Mouse (Mus musculus) liver, embryonic 15.5 days (tissue): ENCODE results near the gene Tmem102. TPM values are rescaled to one million over a fixed set of nuclear protein-coding genes. Genes with fewer than 3 reads are reported as not detected.

Experiments
- ATAC-seq: fragments of 200-750 bp; cut with Nextera tagmentation; 2 replicates; pipeline ENCODE4 v1.8.0; 2017; ENCODE audit warnings: moderate number of reproducible peaks, mild to moderate bottlenecking, moderate library complexity; ENCODE audit not compliant: insufficient read depth
- H3K27ac ChIP-seq: fragments of 300-500 bp; sonication (generic); replicated peaks from 2 replicates; pipeline ENCODE4 v1.5.1; 2015; ENCODE audit warnings: mild to moderate bottlenecking, inconsistent platforms
- H3K27me3 ChIP-seq: fragments of 300-500 bp; sonication (generic); 2 replicates; pipeline ENCODE4 v1.6.1; 2015; ENCODE audit warnings: mild to moderate bottlenecking, inconsistent platforms
- H3K36me3 ChIP-seq: fragments of 300-500 bp; sonication (generic); replicated peaks from 2 replicates; pipeline ENCODE4 v1.6.1; 2015; ENCODE audit warnings: moderate library complexity, mild to moderate bottlenecking, inconsistent platforms
- H3K4me1 ChIP-seq: fragments of 300-500 bp; sonication (generic); replicated peaks from 2 replicates; pipeline ENCODE4 v1.6.1; 2015; ENCODE audit warnings: inconsistent platforms
- H3K4me2 ChIP-seq: fragments of 300-500 bp; sonication (generic); 2 replicates; pipeline ENCODE4 v1.6.1; 2015; ENCODE audit warnings: moderate library complexity, mild to moderate bottlenecking, inconsistent platforms
- H3K4me3 ChIP-seq: fragments of 300-500 bp; sonication (generic); replicated peaks from 2 replicates; pipeline ENCODE4 v1.5.1; 2015; ENCODE audit warnings: mild to moderate bottlenecking, inconsistent platforms
- H3K9ac ChIP-seq: fragments of 300-500 bp; sonication (generic); 2 replicates; pipeline ENCODE4 v1.6.1; 2015; ENCODE audit warnings: moderate library complexity, mild to moderate bottlenecking, inconsistent platforms
- H3K9me3 ChIP-seq: fragments of 300-500 bp; sonication (generic); replicated peaks from 2 replicates; pipeline ENCODE4 v1.6.1; 2016; ENCODE audit warnings: inconsistent platforms
- WGBS: fragments of 180-500 bp; shearing (Covaris S2); methylation state at CpG from one replicate; pipeline ENCODE4 v1.1.7; 2015; ENCODE audit warnings: mixed read lengths; ENCODE audit not compliant: insufficient replicate concordance; 5-methylcytosine and 5-hydroxymethylcytosine counted together
- polyA plus RNA-seq: library from polyadenylated mRNA; unstranded; fragments of >200 nt; fragmentation: Nextera tagmentation; extraction: Ambion mirVana; gene quantifications from 2 replicates; pipeline ENCODE4 v1.2.1, GENCODE M21; 2015

The Tmem102 gene
- polyA plus RNA-seq, 1 experiment from 2014 or later, result 0.69 TPM

DNA sequence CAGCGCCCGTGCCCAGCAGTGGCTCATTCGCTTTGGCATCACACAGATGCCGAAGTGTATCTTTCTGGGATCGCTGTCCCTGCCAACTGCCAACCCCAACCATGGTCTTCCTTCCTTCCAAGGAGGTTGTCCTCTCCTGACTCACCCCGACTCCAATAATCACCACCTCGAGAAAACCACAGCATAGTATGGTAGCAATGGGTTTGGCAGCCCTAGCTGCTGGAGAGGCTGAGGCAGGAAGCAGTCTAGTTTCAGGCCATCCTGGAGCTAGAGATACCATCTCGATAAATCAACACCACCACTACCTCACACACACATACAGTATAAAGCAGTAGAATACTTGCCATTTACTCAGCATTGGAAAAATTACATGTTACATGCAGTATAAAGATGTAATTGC lies 13.4 kb upstream of the Tmem102 start:
- H3K27me3 ChIP-seq, result peaks cover 21% of the 10 kb centered on the region
- 65% methylated on average over 8 of the region's 8 CpGs for WGBS
- H3K36me3 ChIP-seq, result no peaks in the 10 kb centered on the region
- no peak for ATAC-seq
- no peak overlapping the region for H3K27ac ChIP-seq
- no peaks in the 10 kb centered on the region for H3K9me3 ChIP-seq
- no peak overlapping the region for H3K4me3 ChIP-seq
- H3K4me2 ChIP-seq, result no peak overlapping the region
- no peak overlapping the region for H3K9ac ChIP-seq
- no peaks in the 10 kb centered on the region for H3K4me1 ChIP-seq

DNA sequence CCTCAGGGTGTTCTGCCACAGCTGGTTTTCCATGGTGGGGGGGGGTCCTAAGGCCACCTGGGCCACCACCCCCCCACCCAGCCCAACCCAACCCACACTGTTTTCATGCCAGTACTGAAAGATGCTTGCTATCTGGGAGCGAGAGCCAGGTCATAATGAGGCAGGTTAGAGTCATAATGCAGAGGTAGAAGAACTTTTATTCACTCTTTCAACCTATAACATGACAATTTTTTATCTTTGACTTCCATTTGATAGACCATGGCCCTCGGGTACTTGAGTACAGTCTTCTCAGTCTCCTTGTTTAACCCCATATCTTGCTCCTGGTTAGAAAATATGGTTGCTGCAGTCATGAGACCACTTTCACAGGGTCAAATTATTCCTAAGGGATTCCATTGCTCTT lies 12.9 kb upstream of the Tmem102 start, which contains the start of gene Spem2:
Spem2 (minus strand) TSS at position 101 of the 400 bp plus-strand sequence.
- no peaks in the 10 kb centered on the region for H3K4me1 ChIP-seq

DNA sequence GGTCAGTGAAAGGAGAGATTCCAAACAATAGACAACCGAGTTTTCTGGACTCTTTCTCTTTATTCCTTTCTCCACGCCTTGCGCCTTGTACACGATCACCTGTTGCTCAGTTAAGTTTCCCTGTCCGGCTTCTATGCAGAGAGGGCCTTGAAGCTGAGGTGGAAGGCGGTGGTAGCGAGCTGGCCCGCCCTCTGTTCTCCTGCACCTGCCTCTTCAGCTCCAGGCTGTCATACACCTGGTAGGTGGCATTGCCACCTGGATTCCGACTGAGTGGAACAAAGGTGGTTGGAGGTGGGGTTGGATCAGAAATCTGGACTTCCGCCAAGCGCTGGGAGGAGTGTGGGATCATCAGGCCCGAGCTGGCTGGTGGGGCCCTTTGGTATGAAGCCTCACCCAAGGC lies 11.1 kb upstream of the Tmem102 start:
- H3K4me2 ChIP-seq, result no peak overlapping the region
- no peaks in the 10 kb centered on the region for H3K4me1 ChIP-seq
- WGBS, result 81% methylated on average over 12 of the region's 12 CpGs
- H3K9ac ChIP-seq, result no peak overlapping the region
- H3K27ac ChIP-seq, result no peak overlapping the region
- no peaks in the 10 kb centered on the region for H3K9me3 ChIP-seq
- no peak overlapping the region for H3K4me3 ChIP-seq
- H3K36me3 ChIP-seq, result no peaks in the 10 kb centered on the region
- peaks cover 41% of the 10 kb centered on the region for H3K27me3 ChIP-seq
- ATAC-seq, result no peak

More for the DNA sequence above, 12.9 kb upstream of the Tmem102 start, which contains the start of gene Spem2:
- no peak within 1 kb of the TSS for H3K27ac ChIP-seq
- H3K4me3 ChIP-seq, result no peak within 1 kb of the TSS
- H3K4me2 ChIP-seq, result no peak within 1 kb of the TSS
- no peaks in the 10 kb centered on the region for H3K36me3 ChIP-seq
- H3K9ac ChIP-seq, result no peak within 1 kb of the TSS
- no peak for ATAC-seq
- no peaks in the 10 kb centered on the region for H3K9me3 ChIP-seq
- 54% methylated on average over 2 of the region's 2 CpGs for WGBS
- H3K27me3 ChIP-seq, result peaks cover 26% of the 10 kb centered on the region

DNA sequence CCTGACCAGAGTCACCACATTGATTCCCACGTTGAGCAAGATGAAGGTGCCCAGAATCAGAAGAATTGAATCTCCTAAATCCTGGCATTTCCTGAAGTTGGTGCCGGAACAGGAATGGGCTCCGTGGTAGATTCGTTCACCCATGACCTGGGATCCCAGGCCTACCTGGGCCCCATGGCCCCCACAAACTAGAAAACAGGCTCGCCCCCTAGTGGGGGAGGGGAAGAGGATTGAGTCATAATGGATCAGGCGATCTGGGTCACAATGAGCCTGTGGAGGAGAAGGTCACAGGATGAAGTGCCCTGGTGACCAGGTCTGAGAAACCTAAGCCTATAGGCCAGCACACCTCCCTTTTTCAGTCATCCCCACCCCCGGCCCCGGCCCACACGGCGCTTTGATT lies 9.7 kb upstream of the Tmem102 start, which contains the start of gene Gm39566:
Gm39566 (minus strand) TSS at position 144 of the 400 bp plus-strand sequence.
- H3K9ac ChIP-seq, result no peak within 1 kb of the TSS
- WGBS, result 47% methylated on average over 10 of the region's 10 CpGs
- no peaks in the 10 kb centered on the region for H3K36me3 ChIP-seq
- peaks cover 51% of the 10 kb centered on the region for H3K27me3 ChIP-seq
- ATAC-seq, result no peak
- no peak within 1 kb of the TSS for H3K4me3 ChIP-seq
- H3K9me3 ChIP-seq, result no peaks in the 10 kb centered on the region
- no peaks in the 10 kb centered on the region for H3K4me1 ChIP-seq
- H3K4me2 ChIP-seq, result no peak within 1 kb of the TSS
- H3K27ac ChIP-seq, result no peak within 1 kb of the TSS

DNA sequence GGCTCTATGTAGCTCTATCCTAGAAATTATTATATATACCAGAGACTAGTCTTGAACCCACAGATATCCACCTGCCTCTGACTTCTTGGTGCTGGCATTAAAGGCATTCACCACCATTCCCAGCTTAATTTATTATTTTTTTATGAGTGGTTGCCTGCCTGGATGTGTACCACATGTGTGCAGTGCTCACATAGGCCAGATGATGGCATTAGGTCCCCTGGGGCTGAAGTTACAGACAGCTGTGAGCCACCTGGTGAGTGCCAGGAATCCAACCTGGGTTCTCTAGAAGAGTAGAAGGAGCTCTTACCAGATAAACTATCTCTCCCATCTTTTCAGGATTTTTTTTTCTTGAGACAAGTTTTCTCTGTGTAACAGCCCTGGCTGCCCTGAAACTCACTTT lies 4.9 kb upstream of the Tmem102 start:
- no peaks in the 10 kb centered on the region for H3K36me3 ChIP-seq
- H3K4me2 ChIP-seq, result no peak overlapping the region
- no peaks in the 10 kb centered on the region for H3K9me3 ChIP-seq
- H3K27me3 ChIP-seq, result peaks cover 81% of the 10 kb centered on the region
- H3K4me1 ChIP-seq, result no peaks in the 10 kb centered on the region
- no peak for ATAC-seq
- no peak overlapping the region for H3K9ac ChIP-seq
- no peak overlapping the region for H3K4me3 ChIP-seq
- H3K27ac ChIP-seq, result no peak overlapping the region

DNA sequence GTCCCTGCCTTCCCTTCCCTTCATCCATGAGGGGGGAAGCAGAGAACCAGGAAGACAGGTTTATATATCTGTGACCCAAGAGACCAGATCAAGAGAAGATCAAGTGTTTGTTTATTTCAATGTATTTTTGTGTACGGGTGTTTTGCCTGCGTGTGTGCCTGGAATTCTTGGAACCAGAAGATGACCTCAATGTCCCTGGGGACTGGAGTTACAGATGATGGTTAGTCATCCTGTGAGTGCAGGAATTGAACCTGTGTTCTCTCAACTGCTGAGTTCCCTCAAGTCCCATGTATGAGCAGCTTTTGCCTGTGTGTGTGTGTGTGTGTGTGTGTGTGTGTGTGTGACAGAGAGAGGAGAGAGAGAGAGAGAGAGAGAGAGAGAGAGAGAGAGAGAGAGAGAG lies 2.2 kb upstream of the Tmem102 start:
- H3K9ac ChIP-seq, result no peak overlapping the region
- 71% methylated on average over 2 of the region's 2 CpGs for WGBS
- no peaks in the 10 kb centered on the region for H3K36me3 ChIP-seq
- no peak for ATAC-seq
- no peaks in the 10 kb centered on the region for H3K9me3 ChIP-seq
- H3K4me2 ChIP-seq, result no peak overlapping the region
- no peak overlapping the region for H3K27ac ChIP-seq
- peaks cover 87% of the 10 kb centered on the region for H3K27me3 ChIP-seq
- H3K4me3 ChIP-seq, result no peak overlapping the region
- peaks cover 24% of the 10 kb centered on the region for H3K4me1 ChIP-seq

- Histone ChIP-seq H3K27ac (no peak overlapping the region), H3K36me3 (no peaks in the 10 kb centered on the region), H3K9ac (no peak overlapping the region), H3K4me1 (peaks cover 35% of the 10 kb centered on the region), H3K4me3 (no peak overlapping the region), H3K4me2 (no peak overlapping the region), H3K9me3 (no peaks in the 10 kb centered on the region), H3K27me3 (peaks cover 91% of the 10 kb centered on the region)
- no peak for ATAC-seq
- WGBS, result 73% methylated on average over 4 of the region's 4 CpGs
These were observed 954 bp upstream of the Tmem102 start for GRCm38 (mm10) chr11:69806378-69806777.

DNA sequence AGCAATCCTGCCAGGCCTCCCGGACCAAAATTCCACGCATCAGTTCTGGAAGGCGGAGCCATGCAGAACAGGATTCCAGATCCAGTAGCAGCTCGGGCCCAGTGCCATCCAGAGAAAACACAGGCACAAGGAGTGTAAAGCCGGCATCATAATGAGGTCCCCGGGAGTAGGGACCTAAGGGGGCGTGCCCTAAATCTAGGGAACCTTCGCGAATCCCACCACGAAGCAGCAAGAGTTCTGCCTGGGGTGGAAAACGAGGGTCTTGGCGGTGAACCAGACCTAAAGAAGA lies 828 bp downstream of the Tmem102 start:
- peak overlapping the region; percentile 11; the same call in 1 of the 2 replicates for H3K4me3 ChIP-seq
- peaks cover 49% of the 10 kb centered on the region for H3K4me1 ChIP-seq
- H3K27ac ChIP-seq, result no peak overlapping the region
- 0 out of 2 replicates have a peak overlapping the region, but pooled peaks have one; percentile 47 for H3K9ac ChIP-seq
- WGBS, result 21% methylated on average over 12 of the region's 12 CpGs
- H3K4me2 ChIP-seq, result peak overlapping the region; percentile 78; the same call in 1 of the 2 replicates
- H3K36me3 ChIP-seq, result no peaks in the 10 kb centered on the region
- peaks cover 93% of the 10 kb centered on the region for H3K27me3 ChIP-seq
- no peak for ATAC-seq
- no peaks in the 10 kb centered on the region for H3K9me3 ChIP-seq

DNA sequence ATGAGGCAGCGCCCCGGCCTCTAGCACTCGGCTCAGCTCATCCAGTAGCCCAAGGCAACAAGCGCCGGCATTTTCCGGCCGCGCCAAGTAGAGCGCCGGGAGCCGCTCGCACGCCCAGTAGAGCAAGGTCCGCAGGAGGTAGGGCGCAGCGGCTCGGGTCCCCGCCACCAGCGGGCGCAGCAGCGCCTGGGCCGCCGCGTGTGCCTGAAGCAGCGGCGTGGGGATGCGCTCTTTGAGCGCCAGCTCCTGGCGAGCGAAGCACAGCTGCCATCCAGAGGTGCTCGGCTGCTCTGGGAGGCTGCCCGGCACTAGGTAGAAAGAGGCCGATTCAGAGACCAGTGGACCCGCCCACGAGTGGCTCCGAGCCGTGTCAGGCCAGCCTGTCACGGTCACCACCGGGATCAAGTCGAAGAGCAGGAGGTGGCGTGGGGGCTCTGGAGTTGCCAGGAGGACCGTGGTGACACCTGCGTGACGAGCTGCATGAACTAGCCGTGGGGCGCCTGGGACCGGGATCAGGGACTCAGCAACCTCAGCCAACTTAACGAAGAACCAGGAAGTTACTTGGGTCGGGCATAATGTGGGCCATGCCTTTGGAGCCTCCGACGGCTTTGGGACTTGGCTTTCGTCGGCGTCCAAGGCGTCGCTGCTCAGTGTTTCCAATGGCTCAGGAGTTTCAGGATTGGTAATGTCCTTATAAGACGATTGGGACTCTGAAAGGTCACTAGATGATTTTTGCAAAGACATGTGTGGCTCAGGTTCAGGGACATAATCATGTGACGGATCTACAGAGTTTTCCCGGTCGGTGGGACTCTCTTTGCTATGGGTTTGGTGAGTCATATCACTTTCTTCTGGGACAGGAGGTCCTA lies 1.4 kb downstream of the Tmem102 start:
- ATAC-seq, result peak; percentile 64
- H3K27ac ChIP-seq, result peak overlapping the region; percentile 62; the same call in 1 of the 2 replicates
- H3K36me3 ChIP-seq, result no peaks in the 10 kb centered on the region
- peak overlapping the region; percentile 78 for H3K4me2 ChIP-seq
- peaks cover 49% of the 10 kb centered on the region for H3K4me1 ChIP-seq
- 2% methylated on average over 60 of the region's 60 CpGs for WGBS
- peaks cover 93% of the 10 kb centered on the region for H3K27me3 ChIP-seq
- peak overlapping the region; percentile 47; the same call in 1 of the 2 replicates for H3K9ac ChIP-seq
- H3K4me3 ChIP-seq, result peak overlapping the region; percentile 54
- no peaks in the 10 kb centered on the region for H3K9me3 ChIP-seq

GRCm38 (mm10) chr11:69803328-69803727 lies 2.1 kb downstream of the Tmem102 start:
- no peaks in the 10 kb centered on the region for H3K9me3 ChIP-seq
- WGBS, result 3% methylated on average over 12 of the region's 12 CpGs
- peak; percentile 42 for ATAC-seq
- peaks cover 98% of the 10 kb centered on the region for H3K27me3 ChIP-seq
- H3K4me3 ChIP-seq, result peak overlapping the region; percentile 54
- H3K27ac ChIP-seq, result peak overlapping the region; percentile 62; the same call in 1 of the 2 replicates
- peak overlapping the region; percentile 47; the same call in 1 of the 2 replicates for H3K9ac ChIP-seq
- no peaks in the 10 kb centered on the region for H3K36me3 ChIP-seq
- H3K4me2 ChIP-seq, result peak overlapping the region; percentile 78
- peaks cover 49% of the 10 kb centered on the region for H3K4me1 ChIP-seq

- peaks cover 100% of the 10 kb centered on the region for H3K27me3 ChIP-seq
- peaks cover 49% of the 10 kb centered on the region for H3K4me1 ChIP-seq
- peak overlapping the region; percentile 54 for H3K4me3 ChIP-seq
- H3K9me3 ChIP-seq, result no peaks in the 10 kb centered on the region
- H3K9ac ChIP-seq, result peak overlapping the region; percentile 49
- under 1% methylated on average over 33 of the region's 33 CpGs for WGBS
- peak overlapping the region; percentile 78 for H3K4me2 ChIP-seq
- H3K36me3 ChIP-seq, result no peaks in the 10 kb centered on the region
- no peak overlapping the region for H3K27ac ChIP-seq
- 0 out of 2 replicates have a peak, but pooled peaks have one; percentile 11 for ATAC-seq
These were observed 2.7 kb downstream of the Tmem102 start for GRCm38 (mm10) chr11:69802648-69803105.
